Comparison of ENCODE assay signal across 9 mouse cellular contexts in genomic region chr2:28194962-28195617, GRCm38 (mm10). TPM values are rescaled to one million over a fixed set of nuclear protein-coding genes. Genes with fewer than 3 reads are reported as not detected.
A peak's percentile ranks its signal among the peaks of the same experiment; 100 is the strongest.
DNase-seq lines count a peak whose midpoint lies in the region; ATAC-seq lines count a peak whose summit lies in the region.
"Had no signal": no experiment of that assay in that cellular context is flagged by ENCODE, and none has a peak within 500 bp of the region (broad histone marks: within the 10 kb centered on the region; RNA-seq: fewer than 3 reads in every experiment).

No protein-coding gene starts in this region.

- 28% methylated on average over 6 of the region's 6 CpGs for WGBS in heart, embryonic 10.5 days
- whole genome bisulfite sequencing in limb, embryonic 10.5 days, result 28% methylated on average over 6 of the region's 6 CpGs

- DNase-seq in heart, embryonic 10.5 days (ENCODE audit: low spot score), result peak; percentile 82
- no peak for DNase-seq in heart, adult 9 months (ENCODE audit: low spot score in 2 of 2)
- DNase-seq in 416B (ENCODE audit: low read depth), result peak; percentile 11
- peak; percentile 47 for DNase-seq in cerebellum, adult 9-10 months
- DNase-seq in limb, embryonic 10.5 days (ENCODE audit: low spot score), result peak; percentile 83
- DNase-seq in urinary bladder, adult 18-20 months (ENCODE audit: low spot score in 2 of 2), result no peak
- DNase-seq in spleen, postnatal 4 days (ENCODE audit: low spot score in 2 of 2), result no peak

- ATAC-seq in granulocyte monocyte progenitor cell, adult 5-6 weeks (replicated peaks; ENCODE audit: poor library complexity, severe bottlenecking), result no peak

- peaks cover 63% of the 10 kb centered on the region for H3K27me3 ChIP-seq in heart, embryonic 10.5 days (ENCODE audit: insufficient read depth, poor library complexity, severe bottlenecking)
- peaks cover 36% of the 10 kb centered on the region for H3K27me3 ChIP-seq in limb, embryonic 10.5 days (ENCODE audit: low read depth, poor library complexity, severe bottlenecking)

- H3K36me3 ChIP-seq in heart, embryonic 10.5 days, result no peaks in the 10 kb centered on the region
- no peaks in the 10 kb centered on the region for H3K36me3 ChIP-seq in limb, embryonic 10.5 days

- no peak overlapping the region for H3K27ac ChIP-seq in heart, embryonic 10.5 days
- H3K27ac ChIP-seq in limb, embryonic 10.5 days, result no peak overlapping the region

- H3K4me3 ChIP-seq in heart, embryonic 10.5 days, result no peak overlapping the region
- H3K4me3 ChIP-seq in limb, embryonic 10.5 days, result no peak overlapping the region
- H3K4me3 ChIP-seq: erythroblast, embryonic 14.5 days had no signal

- H3K4me1 ChIP-seq in heart, embryonic 10.5 days, result peaks cover 16% of the 10 kb centered on the region
- H3K4me1 ChIP-seq in limb, embryonic 10.5 days, result peaks cover 19% of the 10 kb centered on the region

- H3K9me3 ChIP-seq in heart, embryonic 10.5 days, result no peaks in the 10 kb centered on the region
- H3K9me3 ChIP-seq in limb, embryonic 10.5 days (replicated peaks), result no peaks in the 10 kb centered on the region

RNA-seq across cellular contexts. Expression of gene Olfm1, which starts 2.3 kb away (rescaled TPM):
- 3.7 and 8.8 TPM in 2 replicates for polyA plus RNA-seq in heart, embryonic 10.5 days (2016; fragmentation: Nextera tagmentation; extraction: Ambion mirVana)
- polyA plus RNA-seq in limb, embryonic 10.5 days (2016; fragmentation: Nextera tagmentation; extraction: Ambion mirVana), result 13.2 and 20.0 TPM in 2 replicates
- 1.3 and 6.3 TPM in 2 replicates for total RNA-seq in granulocyte monocyte progenitor cell, adult 5-6 weeks (2014; fragmentation: Nextera tagmentation)
- 0.56 and 0.93 TPM in 2 replicates for total RNA-seq in granulocyte monocyte progenitor cell, adult 5-6 weeks (2017)

Comparison
In these comparisons a context has a peak if more than half of its experiments do, and no peak if none do; other contexts are left out.
1. DNase-seq: peak in heart, embryonic 10.5 days (single experiment), 416B (single experiment), cerebellum, adult 9-10 months (single experiment) and limb, embryonic 10.5 days (single experiment); none in heart, adult 9 months (0 of 2), urinary bladder, adult 18-20 months (0 of 2) and spleen, postnatal 4 days (0 of 2).